Mouse (Mus musculus): ENCODE results near the gene Frmpd1. TPM values are rescaled to one million over a fixed set of nuclear protein-coding genes. Genes with fewer than 3 reads are reported as not detected.
A peak's percentile ranks its signal among the peaks of the same experiment; 100 is the strongest.

Frmpd1 gene
- total RNA-seq, 2 experiments from 2014 or later, result 14.4 to 15.9 TPM

GRCm38 (mm10) chr4:45241330-45241729, 56.7 kb downstream of the Frmpd1 start:
- no peak for DNase-seq

- no peak for DNase-seq
Measured at GRCm38 (mm10) chr4:45242163-45242562, 57.5 kb downstream of the Frmpd1 start.

DNA sequence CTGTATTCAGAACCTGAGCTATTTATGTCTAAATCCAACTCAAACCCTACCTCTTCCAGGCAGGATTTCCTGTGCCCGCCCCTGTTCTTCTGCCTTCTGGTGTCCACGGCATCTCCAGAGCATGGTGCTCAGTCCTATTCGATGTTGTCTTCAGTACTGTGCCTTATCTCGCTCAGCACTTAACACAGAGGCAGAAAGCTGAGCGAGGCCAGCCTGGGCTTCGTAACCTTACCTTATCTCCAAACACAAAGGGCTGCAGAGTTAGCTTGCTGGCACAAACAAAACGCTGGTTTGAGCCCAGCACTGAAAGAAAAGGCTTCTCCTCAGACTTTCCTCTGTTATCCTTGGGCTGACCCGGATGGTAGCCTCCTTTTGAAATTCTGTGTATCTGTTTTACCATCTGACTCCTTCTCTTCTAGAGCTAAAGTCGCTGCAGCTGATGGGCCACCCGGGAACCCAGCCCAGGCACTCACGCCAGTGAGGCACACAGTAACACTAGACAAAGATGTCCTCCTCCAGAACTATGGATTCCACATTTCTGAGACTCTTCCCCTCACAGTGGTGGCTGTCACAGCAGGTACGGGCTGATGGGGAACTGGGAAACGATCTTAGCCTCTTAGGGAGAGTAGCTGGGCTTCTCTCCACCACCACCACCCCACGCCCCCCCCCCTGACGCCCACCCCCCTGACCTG, 58.7 kb downstream of the Frmpd1 start:
- DNase-seq, result no peak

DNA sequence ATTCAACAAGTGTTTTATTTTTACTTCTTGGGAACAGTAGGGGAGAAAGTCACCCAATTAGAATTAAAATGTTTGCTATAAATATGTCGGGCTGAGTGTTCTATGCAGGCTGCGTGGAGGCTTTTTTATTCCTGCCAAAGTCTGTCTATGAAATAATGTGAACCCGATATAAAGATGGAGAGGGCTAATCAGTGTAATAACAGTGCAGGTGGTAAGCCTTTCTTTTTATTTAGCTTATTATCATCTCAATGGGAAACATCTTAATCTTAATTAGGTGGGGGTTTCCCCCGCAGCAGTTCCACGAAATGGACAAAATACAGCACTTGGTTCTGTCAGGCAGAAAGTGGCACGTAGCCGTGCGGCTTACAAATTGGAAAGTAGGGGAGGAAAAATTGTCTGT, 66.6 kb downstream of the Frmpd1 start:
- DNase-seq, result no peak

DNA sequence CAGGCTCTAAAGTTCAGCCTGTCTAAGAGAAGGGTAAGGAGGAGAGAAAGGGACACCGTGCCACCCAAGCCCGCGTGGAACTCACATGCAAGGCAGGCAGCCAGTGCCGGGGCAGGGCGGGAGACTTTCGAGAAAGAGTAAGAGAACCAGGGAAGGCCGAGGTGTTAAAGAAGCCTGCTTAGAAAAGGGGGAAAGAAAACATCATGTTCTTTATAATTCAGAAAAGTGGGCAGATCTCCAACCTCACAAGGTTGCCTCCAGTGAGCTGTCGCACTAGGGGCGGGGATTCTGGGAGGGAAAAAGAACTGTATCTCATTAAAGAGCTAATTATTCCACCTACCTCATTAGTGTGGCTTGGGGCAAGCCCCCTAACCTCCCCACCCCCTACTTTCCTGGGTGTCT, 68.2 kb downstream of the Frmpd1 start:
- peak; percentile 44 to 45 for DNase-seq

DNA sequence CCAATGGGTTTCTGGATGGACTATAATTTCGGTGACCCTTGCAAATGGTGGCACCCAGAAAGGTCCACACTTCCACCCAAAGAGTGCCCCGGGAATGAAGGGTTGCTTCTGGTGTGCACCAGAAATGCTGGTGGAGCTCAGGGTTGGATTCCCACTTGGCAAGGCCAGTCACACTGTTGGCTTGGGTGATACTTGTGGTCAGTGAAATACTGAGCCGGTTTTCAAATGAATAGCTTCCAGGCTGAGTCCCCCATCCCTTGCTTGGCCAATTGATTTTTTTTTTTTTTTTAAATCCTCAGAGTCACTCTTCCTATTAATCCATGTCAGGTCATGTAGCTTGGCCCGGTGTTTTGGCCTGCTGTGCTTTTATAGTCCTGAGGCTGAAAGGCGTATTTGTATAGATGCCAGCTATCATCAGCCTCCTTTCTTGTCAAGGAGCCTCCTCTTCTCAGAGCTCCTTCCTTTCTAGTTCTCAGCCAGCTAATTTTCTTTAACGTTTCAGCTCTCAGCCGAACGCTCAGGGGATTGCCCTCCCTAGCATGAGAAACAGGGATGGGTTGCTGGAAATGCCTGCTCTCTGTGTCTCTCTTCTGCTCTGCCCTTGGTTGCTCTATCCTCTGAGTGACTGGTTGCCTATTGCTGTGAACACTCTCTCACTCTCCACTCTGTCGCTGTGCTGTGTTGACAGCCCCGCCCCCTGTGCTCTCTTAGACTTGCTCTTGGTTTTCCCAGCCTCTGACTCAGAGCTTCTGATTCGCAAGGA, 69.3 kb downstream of the Frmpd1 start:
- DNase-seq, result peak in 1 of 2 experiments; percentile 31

GRCm38 (mm10) chr4:45259232-45259832, 74.7 kb downstream of the Frmpd1 start:
- DNase-seq, result no peak

GRCm38 (mm10) chr4:45261551-45261950, 76.9 kb downstream of the Frmpd1 start:
- DNase-seq, result peak; percentile 27 to 40

- DNase-seq, result no peak
Measured at GRCm38 (mm10) chr4:45267883-45268282, 83.2 kb downstream of the Frmpd1 start.

DNA sequence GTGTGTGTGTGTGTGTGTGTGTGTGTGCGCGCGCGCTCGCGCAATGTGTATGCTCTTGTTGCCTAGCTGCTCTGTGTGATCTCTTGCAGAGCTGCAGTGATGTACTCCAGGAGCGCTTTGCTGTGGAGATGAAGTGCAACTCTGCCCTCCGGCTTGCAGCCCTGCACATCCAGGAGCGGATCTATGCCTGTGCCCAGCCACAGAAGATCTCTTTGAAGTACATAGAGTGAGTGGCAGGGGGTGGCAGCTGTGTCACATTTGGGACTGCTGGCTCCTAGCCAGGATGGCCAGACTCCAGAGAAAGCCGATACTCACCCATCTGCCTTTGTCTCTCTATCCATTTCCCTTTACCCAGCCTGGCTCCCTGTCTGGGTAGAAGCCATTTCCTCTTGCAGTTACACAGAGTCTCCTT, 86.4 kb downstream of the Frmpd1 start:
- peak; percentile 64 to 73 for DNase-seq

- no peak for DNase-seq
Measured at GRCm38 (mm10) chr4:45275770-45276169, 91.1 kb downstream of the Frmpd1 start.

DNA sequence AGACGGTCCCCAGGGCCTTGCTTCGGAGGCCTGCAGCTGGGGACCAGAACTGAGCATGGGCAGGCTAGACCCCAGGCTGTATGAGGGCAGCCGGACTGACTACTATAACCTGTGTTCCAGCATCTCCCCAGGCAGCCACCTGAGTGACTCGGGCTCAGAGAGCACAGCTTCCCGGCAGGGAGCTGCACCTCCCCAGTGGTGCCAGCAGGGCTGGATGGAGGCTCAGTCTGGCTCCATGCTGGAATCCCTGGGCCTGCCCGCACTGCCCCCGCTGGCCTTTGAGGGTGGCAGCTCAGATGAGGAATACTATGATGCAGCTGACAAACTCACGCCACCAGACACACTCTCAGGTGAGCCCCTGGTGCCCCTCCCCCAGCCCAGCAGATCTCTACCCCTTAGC, 94.6 kb downstream of the Frmpd1 start:
- DNase-seq, result no peak

GRCm38 (mm10) chr4:45279981-45280548, 95.4 kb downstream of the Frmpd1 start:
- peak; percentile 49 for DNase-seq

- DNase-seq, result no peak
Measured at GRCm38 (mm10) chr4:45286318-45286717, 101.6 kb downstream of the Frmpd1 start.

DNA sequence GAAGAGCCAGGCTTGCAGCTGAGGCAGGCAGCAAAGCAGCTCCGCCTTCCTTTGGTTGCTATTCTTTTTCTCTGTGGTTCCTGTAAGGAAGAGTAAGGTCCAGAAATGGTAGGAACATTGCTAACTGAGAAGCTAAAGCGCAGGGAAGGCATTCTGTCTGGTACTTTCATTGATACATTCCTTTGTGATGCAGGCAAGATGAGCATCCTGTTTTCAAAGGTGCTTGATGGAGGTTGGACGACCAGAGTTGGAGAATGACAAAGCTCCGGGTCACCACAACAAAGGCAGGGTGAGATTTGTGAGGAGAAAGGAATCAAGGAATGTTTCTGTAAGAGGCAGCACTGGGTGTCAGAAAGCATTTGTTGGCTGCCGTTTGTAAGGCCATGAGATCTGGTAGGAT, 103.2 kb downstream of the Frmpd1 start:
- DNase-seq, result no peak

- DNase-seq, result peak; percentile 50 to 51
Measured at GRCm38 (mm10) chr4:45296662-45297564, 112.2 kb downstream of the Frmpd1 start, which contains the start of gene Trmt10b. Trmt10b (plus strand) TSS chr4:45297127.

- DNase-seq, result no peak
Measured at GRCm38 (mm10) chr4:45305536-45305935, 120.9 kb downstream of the Frmpd1 start.

- DNase-seq, result no peak
Measured at GRCm38 (mm10) chr4:45308046-45308445, 123.4 kb downstream of the Frmpd1 start.

- DNase-seq, result no peak
Measured at GRCm38 (mm10) chr4:45308606-45309005, 123.9 kb downstream of the Frmpd1 start.

DNA sequence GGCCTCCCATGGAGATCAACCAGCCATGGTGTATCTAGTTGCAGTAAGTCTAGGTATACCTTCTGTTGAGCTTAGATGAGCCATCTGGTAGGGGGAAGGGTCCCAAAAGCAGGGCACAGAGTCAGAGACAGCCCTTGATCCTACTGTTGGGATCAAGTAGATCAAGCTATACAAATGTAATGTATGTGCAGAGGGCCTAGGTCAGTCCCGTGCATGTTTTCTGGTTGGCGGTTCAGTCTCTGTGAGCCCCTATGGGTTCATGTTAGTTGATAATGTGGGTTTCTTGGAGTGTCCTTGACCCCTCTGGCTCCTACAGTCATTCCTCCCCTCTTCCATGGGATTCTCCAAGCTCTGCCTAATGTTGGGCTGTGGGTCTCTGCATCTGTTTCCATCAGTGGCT, 126.4 kb downstream of the Frmpd1 start:
- DNase-seq, result no peak

DNA sequence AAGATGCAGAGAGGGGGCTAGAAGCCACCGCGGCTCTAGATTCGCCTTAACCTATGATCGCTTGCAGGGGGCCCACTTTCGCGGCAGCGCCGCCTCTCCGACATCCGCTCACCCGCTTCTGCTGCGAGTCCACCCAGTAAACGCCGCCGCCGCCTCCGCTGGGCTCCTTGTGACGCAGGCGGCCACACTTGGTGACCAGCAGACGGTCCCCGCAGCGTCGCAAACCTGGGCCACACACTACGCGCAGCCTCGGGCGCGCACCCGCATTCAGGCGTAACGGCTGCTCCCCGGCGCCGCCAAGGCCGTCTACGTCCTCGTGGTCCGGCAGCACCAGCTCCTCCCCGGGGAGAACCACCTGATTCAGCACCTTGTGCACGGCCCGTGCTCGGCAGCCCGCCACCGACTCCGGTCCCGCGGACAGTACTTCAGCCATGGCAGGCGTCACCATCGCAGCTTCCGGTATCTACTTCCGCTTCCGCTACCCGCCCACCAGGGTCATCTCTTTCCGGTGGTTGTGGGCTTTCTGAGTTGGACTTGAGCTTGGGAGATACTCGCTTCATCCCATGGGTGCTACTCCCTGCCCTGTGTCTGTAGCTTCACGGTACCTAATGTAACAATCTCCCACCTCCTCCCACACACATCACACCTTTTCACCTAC, 135.6 kb downstream of the Frmpd1 start:
- peak; percentile 85 to 86 for DNase-seq
